Mouse (Mus musculus) neural tube, embryonic 15.5 days (tissue): ENCODE data around the gene Atp5k. TPM values are rescaled to one million over a fixed set of nuclear protein-coding genes. Genes with fewer than 3 reads are reported as not detected.
A peak's percentile ranks its signal among the peaks of the same experiment; 100 is the strongest.

ENCODE experiments used
- ATAC-seq: fragments of 200-750 bp; cut with Nextera tagmentation; 2 replicates; pipeline ENCODE4 v1.8.0; 2017; ENCODE audit warnings: mild to moderate bottlenecking, moderate TSS enrichment, moderate library complexity; ENCODE audit not compliant: low FRiP score
- H3K27ac ChIP-seq: fragments of 300-500 bp; sonication (generic); replicated peaks from 2 replicates; pipeline ENCODE4 v1.5.1; 2015; ENCODE audit warnings: mild to moderate bottlenecking, inconsistent platforms
- H3K27me3 ChIP-seq: fragments of 300-500 bp; sonication (generic); replicated peaks from 2 replicates; pipeline ENCODE4 v1.6.1; 2015; ENCODE audit warnings: inconsistent platforms
- H3K36me3 ChIP-seq: fragments of 300-500 bp; sonication (generic); 2 replicates; pipeline ENCODE4 v1.6.1; 2015; ENCODE audit warnings: inconsistent platforms
- H3K4me1 ChIP-seq: fragments of 300-500 bp; sonication (generic); 2 replicates; pipeline ENCODE4 v1.6.1; 2015; ENCODE audit warnings: inconsistent platforms
- H3K4me2 ChIP-seq: fragments of 300-500 bp; sonication (generic); 2 replicates; pipeline ENCODE4 v1.6.1; 2015; ENCODE audit warnings: inconsistent platforms, mild to moderate bottlenecking, moderate library complexity
- H3K4me3 ChIP-seq: fragments of 300-500 bp; sonication (generic); replicated peaks from 2 replicates; pipeline ENCODE4 v1.5.1; 2015; ENCODE audit warnings: mild to moderate bottlenecking, inconsistent platforms
- H3K9ac ChIP-seq: fragments of 300-500 bp; sonication (generic); replicated peaks from 2 replicates; pipeline ENCODE4 v1.6.1; 2015; ENCODE audit warnings: mild to moderate bottlenecking, inconsistent platforms
- H3K9me3 ChIP-seq: fragments of 300-500 bp; sonication (generic); replicated peaks from 2 replicates; pipeline ENCODE4 v1.6.1; 2016; ENCODE audit warnings: inconsistent platforms
- WGBS: fragments of 180-500 bp; shearing (Covaris S2); methylation state at CpG from one replicate; pipeline ENCODE4 v1.1.7; 2015; ENCODE audit warnings: mixed read lengths; 5-methylcytosine and 5-hydroxymethylcytosine counted together
- polyA plus RNA-seq: library from polyadenylated mRNA; unstranded; fragments of >200 nt; fragmentation: Nextera tagmentation; extraction: Ambion mirVana; gene quantifications from 2 replicates; pipeline ENCODE4 v1.2.1, GENCODE M21; 2015

The Atp5k gene
- polyA plus RNA-seq, 1 experiment from 2014 or later = 482 TPM

DNA sequence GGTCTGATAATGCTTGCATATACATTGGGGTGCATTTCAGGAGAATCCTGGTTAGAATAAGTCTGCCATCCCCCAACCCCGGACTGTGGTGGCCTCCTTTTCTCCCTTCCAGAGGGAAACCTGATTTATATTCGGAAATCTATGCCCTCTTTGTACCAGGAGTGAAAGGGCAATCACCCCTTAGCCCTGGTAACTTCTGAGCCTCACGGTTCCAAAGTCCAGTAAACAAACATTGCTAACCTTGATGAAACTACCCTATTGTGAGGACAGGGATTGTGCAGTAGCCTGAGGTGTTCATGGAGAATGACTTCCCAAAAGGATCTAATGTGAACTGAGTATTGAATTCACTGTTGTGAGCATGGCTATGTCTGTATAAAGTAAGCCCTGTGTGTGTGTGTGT is 19.8 kb upstream of the Atp5k start:
- Histone ChIP-seq H3K9me3 (no peaks in the 10 kb centered on the region), H3K9ac (no peak overlapping the region), H3K4me2 (no peak overlapping the region), H3K4me3 (no peak overlapping the region), H3K27me3 (peaks cover 18% of the 10 kb centered on the region), H3K36me3 (no peaks in the 10 kb centered on the region), H3K4me1 (no peaks in the 10 kb centered on the region), H3K27ac (no peak overlapping the region)
- WGBS = 41% methylated on average over 3 of the region's 3 CpGs
- no peak for ATAC-seq

DNA sequence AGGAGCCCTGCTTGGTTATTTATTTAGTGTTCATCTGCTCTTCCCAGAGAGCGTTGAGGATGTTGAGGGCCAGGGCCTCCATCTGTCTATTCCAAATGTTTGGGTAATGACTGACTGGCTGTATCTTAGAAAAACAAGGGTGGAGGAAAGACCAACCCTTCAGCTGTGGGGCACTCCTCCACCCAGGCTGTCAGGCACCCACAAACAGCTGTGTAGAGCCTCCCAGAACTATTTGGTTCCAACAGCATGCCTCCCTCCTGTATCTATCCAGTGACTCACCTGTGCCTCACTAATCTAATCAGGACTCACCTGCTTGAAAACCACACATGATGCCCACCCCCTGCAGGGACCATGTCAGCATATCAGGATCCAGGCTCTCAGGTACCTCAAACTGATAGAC is 18.2 kb upstream of the Atp5k start:
- H3K9me3 ChIP-seq = no peaks in the 10 kb centered on the region
- no peaks in the 10 kb centered on the region for H3K36me3 ChIP-seq
- no peak overlapping the region for H3K27ac ChIP-seq
- ATAC-seq = no peak
- H3K9ac ChIP-seq = no peak overlapping the region
- H3K4me1 ChIP-seq = no peaks in the 10 kb centered on the region
- no peak overlapping the region for H3K4me3 ChIP-seq
- WGBS = 93% methylated on average over 1 of the region's 1 CpGs
- H3K4me2 ChIP-seq = no peak overlapping the region
- peaks cover 19% of the 10 kb centered on the region for H3K27me3 ChIP-seq

DNA sequence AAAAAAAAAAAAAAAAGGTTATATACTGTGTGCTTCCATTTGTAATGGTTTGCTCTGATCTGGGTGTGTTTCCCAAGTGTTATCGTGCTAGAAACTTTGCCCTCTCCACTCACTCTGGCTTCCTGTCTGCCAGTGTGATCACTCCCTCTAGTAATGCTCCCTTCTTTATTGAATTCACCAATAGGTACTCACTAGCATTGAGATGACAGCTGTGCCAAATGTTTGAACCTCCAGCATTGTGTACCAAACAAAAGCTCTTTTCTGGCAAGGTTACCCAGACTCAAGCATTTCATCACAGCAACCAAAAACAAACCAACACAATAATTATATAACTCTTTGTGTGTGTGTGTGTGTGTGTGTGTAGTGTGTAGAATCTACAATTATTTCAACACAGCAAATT is 17.4 kb upstream of the Atp5k start:
- Histone ChIP-seq H3K27ac (no peak overlapping the region), H3K4me1 (no peaks in the 10 kb centered on the region), H3K9me3 (no peaks in the 10 kb centered on the region), H3K4me2 (no peak overlapping the region), H3K36me3 (no peaks in the 10 kb centered on the region), H3K27me3 (peaks cover 20% of the 10 kb centered on the region), H3K9ac (no peak overlapping the region), H3K4me3 (no peak overlapping the region)
- ATAC-seq = no peak
- WGBS = 77% methylated on average over 1 of the region's 1 CpGs

DNA sequence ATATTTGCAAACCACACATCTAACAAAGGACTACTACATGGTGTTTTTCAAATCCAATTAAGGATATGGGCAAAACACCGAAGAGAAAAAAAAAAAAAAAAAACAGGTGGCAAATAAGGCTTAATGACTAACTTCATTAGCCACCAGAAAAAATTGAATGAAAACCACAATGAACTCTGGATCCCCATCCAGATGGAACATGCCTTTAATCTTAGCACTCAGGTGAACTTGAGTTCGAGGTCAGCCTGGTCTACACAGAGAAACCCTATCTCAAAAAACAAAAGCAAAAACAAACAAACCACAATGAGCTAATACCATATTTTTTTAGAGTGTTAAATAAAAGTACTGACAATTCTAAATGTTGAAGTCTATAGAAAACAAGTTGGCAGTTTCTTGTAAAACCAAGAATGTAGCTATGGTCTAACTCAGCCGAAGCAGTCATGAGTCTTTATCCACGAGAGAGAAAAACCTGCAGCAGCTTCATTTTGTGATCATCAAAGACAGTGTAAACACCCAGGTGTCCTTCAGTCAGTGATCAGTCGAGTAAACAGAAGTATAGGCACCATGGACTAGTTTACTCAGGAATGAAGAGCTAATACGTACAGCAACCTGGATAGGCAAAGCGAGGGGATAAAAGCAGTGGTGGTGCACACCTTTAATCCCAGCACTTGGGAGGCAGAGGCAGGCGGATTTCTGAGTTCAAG is 16.7 kb upstream of the Atp5k start:
- H3K4me3 ChIP-seq = no peak overlapping the region
- no peak overlapping the region for H3K9ac ChIP-seq
- 81% methylated on average over 8 of the region's 8 CpGs for WGBS
- H3K27me3 ChIP-seq = peaks cover 24% of the 10 kb centered on the region
- ATAC-seq = no peak
- no peaks in the 10 kb centered on the region for H3K4me1 ChIP-seq
- H3K9me3 ChIP-seq = no peaks in the 10 kb centered on the region
- H3K4me2 ChIP-seq = no peak overlapping the region
- no peak overlapping the region for H3K27ac ChIP-seq
- H3K36me3 ChIP-seq = no peaks in the 10 kb centered on the region

DNA sequence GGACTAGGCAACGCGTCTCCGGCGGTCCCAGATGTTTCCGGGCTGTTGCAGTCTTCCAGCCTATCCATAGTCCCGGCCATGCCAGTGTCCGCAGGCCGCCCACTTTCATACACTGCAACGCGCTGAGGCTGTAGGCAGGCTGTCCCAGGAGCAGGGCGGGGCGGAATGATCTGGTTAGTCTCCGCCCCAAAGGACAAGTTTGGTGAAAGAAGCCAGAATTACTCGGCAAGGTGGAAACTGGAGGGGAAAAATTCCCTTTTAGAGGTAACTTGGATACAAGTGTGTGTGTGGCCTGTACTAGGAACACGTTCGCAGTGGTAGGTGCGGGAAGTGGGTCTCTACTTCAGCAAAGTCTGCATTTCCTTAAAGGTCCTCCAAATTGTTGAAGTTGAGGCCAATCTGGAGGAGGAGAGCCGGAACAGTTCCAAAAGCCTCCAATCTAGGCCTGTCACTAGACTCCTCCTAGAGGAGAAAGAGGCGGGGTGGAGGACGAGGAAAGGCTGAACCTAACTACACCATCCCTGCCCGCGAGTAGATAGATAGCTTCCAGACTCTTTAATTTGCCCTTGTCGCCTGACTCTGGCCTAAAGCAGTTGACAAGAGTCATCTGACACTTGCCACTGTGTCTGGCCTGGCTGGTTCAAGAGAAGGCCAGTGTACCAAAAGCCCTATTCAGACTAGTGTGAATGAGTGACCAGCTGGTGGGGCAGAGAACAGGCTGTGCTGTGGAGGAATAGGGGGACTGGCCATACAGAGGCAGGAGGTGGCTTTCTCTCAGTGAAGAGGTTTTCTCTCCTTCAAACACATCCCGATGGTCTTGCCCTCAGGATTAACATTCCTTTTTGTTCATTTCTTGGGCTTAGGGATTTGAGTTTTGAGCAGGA is 14.8 kb upstream of the Atp5k start, which contains the start of gene Mfsd7a:
Gene Mfsd7a (minus strand): TSS at position 107 of the 884 bp plus-strand sequence.
- peak; percentile 63; the same call in 1 of the 2 replicates for ATAC-seq
- no peaks in the 10 kb centered on the region for H3K36me3 ChIP-seq
- H3K27me3 ChIP-seq = peaks cover 26% of the 10 kb centered on the region
- H3K9ac ChIP-seq = no peak within 1 kb of the TSS
- H3K4me1 ChIP-seq = no peaks in the 10 kb centered on the region
- no peak within 1 kb of the TSS for H3K27ac ChIP-seq
- H3K4me3 ChIP-seq = peak within 1 kb of the TSS; percentile 31
- H3K4me2 ChIP-seq = peak within 1 kb of the TSS; percentile 53
- WGBS = 14% methylated on average over 24 of the region's 24 CpGs
- no peaks in the 10 kb centered on the region for H3K9me3 ChIP-seq

DNA sequence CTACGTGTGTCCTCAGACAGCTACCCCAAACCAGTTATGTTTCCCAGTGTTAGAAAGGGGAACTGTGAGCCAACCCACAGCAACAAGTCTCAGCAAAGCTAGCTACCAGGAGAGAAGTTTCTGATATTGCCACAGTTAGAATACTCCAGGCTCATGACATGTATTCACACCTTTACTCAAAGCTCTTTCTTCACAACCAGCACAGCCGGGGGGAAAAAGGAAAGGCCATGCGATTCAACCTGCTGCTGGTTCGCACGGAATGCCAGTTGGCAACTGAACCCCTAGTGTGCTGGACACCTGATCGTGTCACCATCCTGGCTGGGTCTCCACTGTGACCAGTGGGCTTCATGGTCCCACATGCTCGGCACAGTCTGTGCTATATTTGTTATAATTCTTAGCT is 13.6 kb upstream of the Atp5k start:
- no peak overlapping the region for H3K9ac ChIP-seq
- H3K27me3 ChIP-seq = peaks cover 26% of the 10 kb centered on the region
- ATAC-seq = no peak
- no peaks in the 10 kb centered on the region for H3K36me3 ChIP-seq
- H3K4me1 ChIP-seq = no peaks in the 10 kb centered on the region
- H3K4me3 ChIP-seq = no peak overlapping the region
- no peaks in the 10 kb centered on the region for H3K9me3 ChIP-seq
- no peak overlapping the region for H3K4me2 ChIP-seq
- WGBS = 84% methylated on average over 7 of the region's 7 CpGs
- no peak overlapping the region for H3K27ac ChIP-seq

DNA sequence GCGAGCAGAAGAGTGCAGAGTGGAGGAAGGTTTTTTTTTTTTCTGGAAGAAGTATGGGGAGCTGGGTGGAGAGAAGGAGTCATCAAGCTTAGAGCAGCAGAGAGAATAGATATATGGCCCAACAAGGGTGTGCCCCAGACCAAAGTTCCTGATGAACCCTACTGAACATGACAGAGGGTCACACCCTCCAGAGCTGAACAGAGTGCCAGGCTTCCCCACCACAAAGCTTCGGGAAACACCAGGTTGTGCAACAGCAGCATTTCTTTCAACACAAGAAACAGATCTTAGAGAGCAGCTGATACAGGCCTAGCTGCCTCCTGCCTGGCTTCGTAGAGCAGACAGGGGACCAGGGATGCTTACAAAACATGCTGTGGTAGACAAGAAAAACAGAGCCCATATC is 12.7 kb upstream of the Atp5k start:
- no peak for ATAC-seq
- Histone ChIP-seq H3K4me3 (no peak overlapping the region), H3K9ac (no peak overlapping the region), H3K27ac (no peak overlapping the region), H3K36me3 (no peaks in the 10 kb centered on the region), H3K27me3 (peaks cover 26% of the 10 kb centered on the region), H3K9me3 (no peaks in the 10 kb centered on the region), H3K4me1 (no peaks in the 10 kb centered on the region), H3K4me2 (no peak overlapping the region)
- WGBS = 87% methylated on average over 3 of the region's 3 CpGs

DNA sequence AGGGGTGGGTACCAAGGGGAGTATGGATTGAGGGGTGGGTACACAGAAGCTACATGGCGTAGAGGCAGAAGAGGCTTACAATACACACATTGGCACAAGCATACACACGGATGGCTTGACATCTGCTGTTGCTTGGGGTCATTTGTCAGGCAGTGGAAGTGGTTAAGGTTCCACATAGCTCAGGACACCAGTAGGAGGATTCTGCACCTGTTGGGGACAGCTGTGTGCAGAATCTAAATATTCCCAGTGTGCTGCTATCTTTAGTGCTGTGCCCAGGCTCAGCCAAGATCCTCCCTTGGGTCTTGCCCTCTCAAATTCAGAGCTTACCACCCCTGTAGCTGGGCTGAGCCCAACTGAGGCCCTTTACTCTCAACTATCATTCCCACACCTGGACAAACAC is 1.9 kb upstream of the Atp5k start:
- H3K27me3 ChIP-seq = peaks cover 19% of the 10 kb centered on the region
- H3K27ac ChIP-seq = no peak overlapping the region
- H3K9me3 ChIP-seq = no peaks in the 10 kb centered on the region
- 66% methylated on average over 2 of the region's 2 CpGs for WGBS
- no peak overlapping the region for H3K4me3 ChIP-seq
- no peak for ATAC-seq
- H3K4me1 ChIP-seq = peaks cover 20% of the 10 kb centered on the region
- no peak overlapping the region for H3K9ac ChIP-seq
- H3K36me3 ChIP-seq = peaks cover 11% of the 10 kb centered on the region; the same call in 1 of the 2 replicates
- H3K4me2 ChIP-seq = no peak overlapping the region

DNA sequence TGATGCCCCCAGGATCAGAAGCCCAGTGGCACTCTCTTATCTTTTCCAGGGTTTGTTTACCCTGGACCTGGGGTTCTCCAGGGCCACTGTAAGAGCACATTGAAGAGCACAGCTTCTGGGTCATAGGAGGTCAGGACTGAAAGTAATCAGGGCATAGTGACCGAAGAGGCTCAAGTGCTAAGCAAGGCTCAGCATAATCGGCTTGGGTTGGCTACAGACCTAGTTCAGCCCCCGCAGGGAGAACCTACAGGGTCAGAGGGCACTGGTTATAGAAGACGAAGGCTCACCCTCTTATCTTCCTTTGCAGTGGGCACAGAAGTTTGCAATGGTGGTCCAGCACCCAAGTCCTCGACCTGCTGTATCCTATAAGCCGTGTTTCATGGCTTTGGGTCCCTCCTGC is 3.1 kb downstream of the Atp5k start:
- Histone ChIP-seq H3K4me3 (no peak overlapping the region), H3K36me3 (peaks cover 27% of the 10 kb centered on the region), H3K4me1 (peaks cover 20% of the 10 kb centered on the region), H3K9me3 (no peaks in the 10 kb centered on the region), H3K27ac (no peak overlapping the region), H3K27me3 (peaks cover 8% of the 10 kb centered on the region), H3K9ac (no peak overlapping the region), H3K4me2 (no peak overlapping the region)
- 95% methylated on average over 6 of the region's 6 CpGs for WGBS
- no peak for ATAC-seq

DNA sequence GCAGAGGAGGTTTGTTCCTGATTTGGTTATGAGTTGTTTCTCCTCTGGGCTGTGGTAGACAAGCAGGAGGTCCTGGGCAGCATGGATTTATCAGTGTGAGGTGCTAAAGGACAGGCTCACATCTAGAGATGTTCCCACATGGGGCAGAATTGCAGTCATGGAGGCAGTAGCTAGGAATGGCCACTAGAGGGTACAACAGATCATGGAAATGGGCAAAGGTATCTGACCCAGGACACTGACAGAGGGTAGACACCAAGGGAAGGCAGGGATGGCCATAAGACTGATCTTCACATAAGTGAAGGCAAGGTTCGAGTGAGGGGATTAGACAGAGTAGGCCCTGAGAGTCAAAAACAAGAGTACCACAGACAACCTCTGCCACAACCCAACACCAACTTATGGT is 7.1 kb downstream of the Atp5k start:
- WGBS = 67% methylated on average over 1 of the region's 1 CpGs
- Histone ChIP-seq H3K4me2 (no peak overlapping the region), H3K9ac (no peak overlapping the region), H3K4me1 (no peaks in the 10 kb centered on the region), H3K27me3 (no peaks in the 10 kb centered on the region), H3K27ac (no peak overlapping the region), H3K9me3 (no peaks in the 10 kb centered on the region), H3K36me3 (peaks cover 22% of the 10 kb centered on the region), H3K4me3 (no peak overlapping the region)
- no peak for ATAC-seq

DNA sequence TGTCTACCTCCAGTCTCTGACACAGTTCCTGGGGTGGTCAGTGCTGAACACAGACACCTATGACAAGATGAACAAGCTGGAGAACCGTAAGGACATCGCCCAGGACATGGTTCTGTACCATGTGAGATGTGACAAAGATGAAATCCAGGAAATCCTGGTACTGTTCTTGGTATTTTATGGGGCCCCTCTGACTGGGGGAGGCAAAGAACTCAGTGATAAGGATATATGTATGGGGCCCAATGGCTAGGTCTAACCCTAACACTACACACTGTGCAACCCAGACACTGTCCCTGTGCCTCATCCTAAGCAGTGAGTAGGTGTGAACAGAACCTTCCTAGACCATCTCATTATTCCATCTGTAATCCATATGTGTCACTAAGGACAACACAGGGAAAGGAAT is 10.8 kb downstream of the Atp5k start:
- H3K4me1 ChIP-seq = no peaks in the 10 kb centered on the region
- 98% methylated on average over 2 of the region's 2 CpGs for WGBS
- no peak overlapping the region for H3K4me2 ChIP-seq
- H3K9me3 ChIP-seq = no peaks in the 10 kb centered on the region
- no peak for ATAC-seq
- no peak overlapping the region for H3K27ac ChIP-seq
- H3K9ac ChIP-seq = no peak overlapping the region
- no peaks in the 10 kb centered on the region for H3K27me3 ChIP-seq
- H3K36me3 ChIP-seq = no peaks in the 10 kb centered on the region
- H3K4me3 ChIP-seq = no peak overlapping the region

DNA sequence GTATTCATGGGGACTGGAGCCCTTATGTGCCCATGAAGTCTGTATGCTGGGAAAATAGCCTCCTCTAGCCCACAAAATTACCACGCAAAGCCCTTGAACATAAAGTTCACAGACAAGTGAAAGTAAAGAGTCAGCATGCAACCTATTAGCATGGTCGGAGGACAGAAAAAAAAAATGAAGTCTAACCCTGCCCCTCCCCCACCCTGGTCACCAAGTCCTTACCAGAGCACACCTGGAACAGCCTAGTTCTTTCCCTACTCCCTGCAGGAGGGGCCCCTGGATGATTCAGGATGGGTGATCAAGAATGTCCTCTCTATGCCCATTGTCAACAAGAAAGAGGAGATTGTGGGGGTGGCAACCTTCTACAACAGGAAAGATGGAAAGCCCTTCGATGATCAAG is 11.5 kb downstream of the Atp5k start:
- 84% methylated on average over 3 of the region's 3 CpGs for WGBS

More for the DNA sequence above, 11.5 kb downstream of the Atp5k start:
- Histone ChIP-seq H3K4me2 (no peak overlapping the region), H3K27me3 (no peaks in the 10 kb centered on the region), H3K4me3 (no peak overlapping the region), H3K36me3 (no peaks in the 10 kb centered on the region), H3K27ac (no peak overlapping the region), H3K9me3 (no peaks in the 10 kb centered on the region), H3K9ac (no peak overlapping the region), H3K4me1 (no peaks in the 10 kb centered on the region)
- no peak for ATAC-seq
